Mouse (Mus musculus) duodenum, adult 2 months (tissue): ENCODE results near the gene P2ry4. TPM values are rescaled to one million over a fixed set of nuclear protein-coding genes. Genes with fewer than 3 reads are reported as not detected.

Source experiments
- polyA plus RNA-seq: library from polyadenylated mRNA; depleted of rRNA; stranded (reverse); fragments of >200 nt; gene quantifications from 2 replicates; pipeline ENCODE4 v1.2.3, GENCODE M21; 2012; ENCODE audit warnings: low replicate concordance; rRNA removed

Gene P2ry4
- polyA plus RNA-seq, result 0.34 TPM in 1 of 2 replicates, not detected in the other

GRCm38 (mm10) chrX:100594791-100595190 is at the start of gene P2ry4:
P2ry4 (minus strand) TSS chrX:100594869.

GRCm38 (mm10) chrX:100625802-100626793 is 31.4 kb upstream of the P2ry4 start, which contains the start of gene Pdzd11:
Pdzd11 (minus strand) TSS chrX:100626568.

DNA sequence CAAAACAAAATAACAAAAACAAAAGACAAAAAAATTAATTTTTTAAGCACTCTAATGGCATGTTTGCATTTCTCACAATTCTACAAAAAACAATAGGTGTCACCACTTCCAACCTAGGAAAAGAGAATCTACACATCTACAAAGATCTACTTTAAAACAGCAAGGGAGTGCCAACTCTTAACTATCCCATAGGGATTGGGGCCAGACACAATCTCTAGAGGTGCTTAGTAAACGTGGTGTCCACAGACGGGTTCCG is 30.8 kb upstream of the P2ry4 start, which contains the start of gene Kif4:
Kif4 (plus strand) TSS at position 192 of the 256 bp plus-strand sequence.

DNA sequence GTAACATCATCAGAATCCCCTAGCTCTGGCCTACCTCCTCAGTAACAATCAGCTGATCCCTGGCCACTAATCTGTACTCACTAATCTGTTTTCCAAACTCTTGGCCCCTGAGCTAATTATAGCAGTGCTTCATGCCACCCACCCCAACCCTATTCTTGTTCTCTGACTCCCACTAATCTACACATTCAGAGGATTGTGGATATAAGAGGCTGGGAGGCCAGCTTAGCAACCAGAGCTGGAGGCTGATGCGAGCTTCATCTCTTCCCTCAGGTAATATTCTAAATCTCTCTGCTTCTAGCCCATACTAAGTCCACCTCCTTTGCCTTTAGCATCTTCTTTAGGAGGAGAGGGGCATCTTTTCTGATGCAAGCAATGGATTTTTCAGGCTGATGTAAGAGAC is 10.6 kb upstream of the P2ry4 start, which contains the start of gene Arr3:
Arr3 (plus strand) TSS at position 184 of the 400 bp plus-strand sequence.

GRCm38 (mm10) chrX:100571951-100572350 is 22.7 kb downstream of the P2ry4 start, which contains the start of gene Awat1:
Awat1 (plus strand) TSS chrX:100572251.

Other genes with a start within 250 kb of the P2ry4 start
- gene Otud6a, start 165.9 kb downstream of the P2ry4 start, polyA plus RNA-seq, result not detected in 2 replicates
- 0.06 and 0.33 TPM in 2 replicates for gene Awat2, start 152.2 kb downstream of the P2ry4 start, polyA plus RNA-seq
- gene Igbp1, start 100.6 kb downstream of the P2ry4 start, polyA plus RNA-seq, result 5.1 and 6.1 TPM in 2 replicates
- gene Dgat2l6, start 70.0 kb downstream of the P2ry4 start, polyA plus RNA-seq, result not detected in 2 replicates
- gene Awat1, start 22.6 kb downstream of the P2ry4 start, polyA plus RNA-seq, result not detected in 2 replicates
- not detected in 2 replicates for gene Arr3, start 10.6 kb upstream of the P2ry4 start, polyA plus RNA-seq
- gene Kif4, start 30.9 kb upstream of the P2ry4 start, polyA plus RNA-seq, result 0.53 and 0.57 TPM in 2 replicates
- gene Pdzd11, start 31.7 kb upstream of the P2ry4 start, polyA plus RNA-seq, result 10.9 and 11.6 TPM in 2 replicates
- gene Gdpd2, start 135.0 kb upstream of the P2ry4 start, polyA plus RNA-seq, result 29.9 and 82.5 TPM in 2 replicates
- gene Dlg3, start 172.9 kb upstream of the P2ry4 start, polyA plus RNA-seq, result 7.3 and 18.5 TPM in 2 replicates